Mouse (Mus musculus): Measurements from ENCODE around the gene Mtap. TPM values are rescaled to one million over a fixed set of nuclear protein-coding genes. Genes with fewer than 3 reads are reported as not detected.
A peak's percentile ranks its signal among the peaks of the same experiment; 100 is the strongest.

Gene Mtap
- polyA plus RNA-seq, 1 experiment from 2014 or later: 110 TPM

DNA sequence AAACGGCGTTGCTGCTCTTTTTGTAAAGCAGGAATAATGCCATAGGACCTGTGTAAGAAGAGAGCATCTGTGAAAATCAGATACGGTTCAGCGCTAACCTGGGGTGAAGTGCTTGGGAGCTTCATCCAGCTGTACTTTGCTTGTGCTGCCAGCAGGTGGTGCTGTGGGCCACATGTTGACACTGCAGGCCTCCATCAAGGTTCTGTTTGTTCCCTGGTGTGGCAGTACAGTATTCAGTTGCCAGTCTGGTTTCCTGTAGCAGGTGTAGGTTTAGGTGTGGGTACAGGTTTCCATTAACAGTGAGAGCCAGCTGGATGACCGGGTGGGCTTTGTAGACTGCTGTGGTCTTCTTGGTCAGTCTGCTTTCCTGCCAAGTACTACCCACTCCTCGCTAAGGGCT is 8.5 kb downstream of the Mtap start:
- peak; percentile 60 for ATAC-seq (replicated peaks; ENCODE audit: low FRiP score)
- H3K9me3 ChIP-seq (ENCODE audit: control insufficient read depth, low read length): no peaks in the 10 kb centered on the region
- no peak overlapping the region for H3K27ac ChIP-seq (ENCODE audit: low read depth, low read length)
- no peak overlapping the region for H3K4me2 ChIP-seq (ENCODE audit: low read depth, low read length, severe bottlenecking)
- no peaks in the 10 kb centered on the region; the same call in 1 of the 2 replicates for H3K36me3 ChIP-seq (ENCODE audit: control insufficient read depth, insufficient read depth, low read length)
- no peak overlapping the region for H3K9ac ChIP-seq (ENCODE audit: low read length)
- H3K4me3 ChIP-seq (ENCODE audit: low read depth, low read length): no peak overlapping the region
- 45% methylated on average over 6 of the region's 6 CpGs for WGBS
- peak; percentile 84 for DNase-seq (ENCODE audit: low spot score)
- H3K27me3 ChIP-seq (ENCODE audit: control insufficient read depth, insufficient read depth, low read length): no peaks in the 10 kb centered on the region
- H3K4me1 ChIP-seq (replicated peaks; ENCODE audit: control insufficient read depth, insufficient read depth, low read length): no peaks in the 10 kb centered on the region

DNA sequence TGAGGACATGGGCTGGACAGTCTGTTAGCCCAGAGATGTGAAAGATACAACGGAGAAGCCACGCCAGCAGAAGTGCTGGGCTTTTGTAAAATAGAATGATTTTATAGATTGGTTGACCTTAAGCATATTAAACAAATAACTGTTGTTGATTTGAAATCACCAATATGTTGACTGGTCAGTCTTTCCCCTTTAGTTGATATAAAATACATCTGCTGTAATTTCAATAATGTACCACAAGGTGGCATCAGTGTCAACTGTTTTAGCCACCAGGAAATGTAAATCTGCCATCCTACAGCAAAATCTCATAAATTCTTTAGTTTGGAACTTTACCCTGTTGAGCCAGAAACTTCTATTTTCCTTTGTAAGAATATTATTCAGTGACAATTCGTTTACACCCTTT is 9.4 kb downstream of the Mtap start:
- no peak for DNase-seq (ENCODE audit: low spot score)

DNA sequence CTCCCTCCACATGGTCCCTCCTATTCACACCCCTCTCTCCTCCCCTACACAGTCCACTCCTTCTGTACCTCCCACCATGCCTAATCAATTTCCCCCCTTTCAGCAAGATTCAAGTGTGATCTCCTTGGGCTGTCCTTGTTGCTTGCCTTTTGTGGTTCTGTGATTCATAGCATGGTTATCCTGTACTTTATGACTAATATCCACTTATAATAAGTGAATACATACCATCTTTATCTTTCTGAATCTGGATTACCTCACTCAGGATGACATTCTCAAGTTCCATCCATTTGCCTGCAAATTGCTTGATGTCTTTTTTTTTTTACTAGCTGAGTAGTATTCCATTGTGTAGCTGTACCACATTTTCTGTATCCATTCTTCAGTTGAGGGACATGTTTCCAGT is 12.3 kb downstream of the Mtap start:
- Histone ChIP-seq H3K27me3 (ENCODE audit: control insufficient read depth, insufficient read depth, low read length) (no peaks in the 10 kb centered on the region), H3K4me3 (ENCODE audit: low read depth, low read length) (no peak overlapping the region), H3K9ac (ENCODE audit: low read length) (no peak overlapping the region), H3K9me3 (ENCODE audit: control insufficient read depth, low read length) (no peaks in the 10 kb centered on the region), H3K4me2 (ENCODE audit: low read depth, low read length, severe bottlenecking) (no peak overlapping the region), H3K27ac (ENCODE audit: low read depth, low read length) (no peak overlapping the region), H3K36me3 (ENCODE audit: control insufficient read depth, insufficient read depth, low read length) (peaks cover 2% of the 10 kb centered on the region; the same call in 1 of the 2 replicates), H3K4me1 (replicated peaks; ENCODE audit: control insufficient read depth, insufficient read depth, low read length) (no peaks in the 10 kb centered on the region)
- DNase-seq (ENCODE audit: low spot score) (no peak), ATAC-seq (replicated peaks; ENCODE audit: low FRiP score) (no peak)

More for the DNA sequence above, 9.4 kb downstream of the Mtap start:
- Histone ChIP-seq H3K27me3 (ENCODE audit: control insufficient read depth, insufficient read depth, low read length) (no peaks in the 10 kb centered on the region), H3K36me3 (ENCODE audit: control insufficient read depth, insufficient read depth, low read length) (no peaks in the 10 kb centered on the region; the same call in 1 of the 2 replicates), H3K9me3 (ENCODE audit: control insufficient read depth, low read length) (no peaks in the 10 kb centered on the region), H3K9ac (ENCODE audit: low read length) (no peak overlapping the region), H3K27ac (ENCODE audit: low read depth, low read length) (no peak overlapping the region), H3K4me1 (replicated peaks; ENCODE audit: control insufficient read depth, insufficient read depth, low read length) (no peaks in the 10 kb centered on the region), H3K4me2 (ENCODE audit: low read depth, low read length, severe bottlenecking) (no peak overlapping the region), H3K4me3 (ENCODE audit: low read depth, low read length) (no peak overlapping the region)
- WGBS: 48% methylated on average over 3 of the region's 3 CpGs
- no peak for ATAC-seq (replicated peaks; ENCODE audit: low FRiP score)

DNA sequence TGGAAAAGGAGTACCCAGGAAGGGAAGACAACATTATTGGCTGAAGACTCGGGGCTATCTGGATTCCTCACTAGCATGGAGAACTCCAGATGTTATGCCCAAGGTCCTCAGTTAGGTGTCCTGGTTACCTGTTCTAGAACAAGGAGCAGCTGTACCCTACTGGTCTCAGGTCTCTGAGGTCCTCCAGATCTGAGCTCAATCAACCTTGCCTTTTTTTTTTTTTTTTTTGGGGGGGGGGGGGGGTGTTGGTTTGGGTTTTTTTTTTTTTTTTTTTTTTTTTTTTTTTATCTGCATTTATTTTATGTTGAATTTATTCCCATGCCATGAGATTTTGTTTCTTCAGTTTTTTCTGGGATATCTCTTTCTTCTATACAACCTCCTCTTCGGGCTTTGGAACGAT is 24.5 kb downstream of the Mtap start:
- H3K36me3 ChIP-seq (ENCODE audit: control insufficient read depth, insufficient read depth, low read length): peaks cover 3% of the 10 kb centered on the region; the same call in 1 of the 2 replicates
- H3K4me2 ChIP-seq (ENCODE audit: low read depth, low read length, severe bottlenecking): no peak overlapping the region
- no peak overlapping the region for H3K27ac ChIP-seq (ENCODE audit: low read depth, low read length)
- H3K4me3 ChIP-seq (ENCODE audit: low read depth, low read length): no peak overlapping the region
- H3K9me3 ChIP-seq (ENCODE audit: control insufficient read depth, low read length): no peaks in the 10 kb centered on the region
- ATAC-seq (replicated peaks; ENCODE audit: low FRiP score): no peak
- DNase-seq (ENCODE audit: low spot score): no peak
- no peaks in the 10 kb centered on the region for H3K27me3 ChIP-seq (ENCODE audit: control insufficient read depth, insufficient read depth, low read length)
- no peak overlapping the region for H3K9ac ChIP-seq (ENCODE audit: low read length)
- H3K4me1 ChIP-seq (replicated peaks; ENCODE audit: control insufficient read depth, insufficient read depth, low read length): no peaks in the 10 kb centered on the region
- WGBS: 92% methylated on average over 3 of the region's 3 CpGs

DNA sequence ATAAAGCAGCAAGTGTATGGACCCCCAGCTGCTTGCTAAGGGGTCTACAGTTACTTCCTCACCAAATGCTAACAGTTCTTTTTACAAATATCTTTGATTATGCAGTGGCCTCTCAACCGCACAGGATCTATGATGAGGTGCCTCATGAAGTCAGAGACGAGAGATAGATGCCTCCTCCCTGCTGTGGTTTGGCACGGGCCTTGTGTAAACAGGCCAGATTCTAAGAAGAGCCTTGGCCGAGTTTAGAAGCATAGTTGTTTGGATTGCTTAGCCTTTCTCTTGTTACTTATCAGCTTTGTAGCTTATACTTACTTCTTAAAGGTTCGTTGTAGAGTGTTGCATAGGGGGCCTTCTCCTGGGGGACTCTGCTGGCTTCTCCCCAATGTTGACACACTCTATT is 25.6 kb downstream of the Mtap start:
- H3K27me3 ChIP-seq (ENCODE audit: control insufficient read depth, insufficient read depth, low read length): no peaks in the 10 kb centered on the region
- H3K4me2 ChIP-seq (ENCODE audit: low read depth, low read length, severe bottlenecking): no peak overlapping the region
- H3K27ac ChIP-seq (ENCODE audit: low read depth, low read length): no peak overlapping the region
- H3K4me1 ChIP-seq (replicated peaks; ENCODE audit: control insufficient read depth, insufficient read depth, low read length): no peaks in the 10 kb centered on the region
- H3K36me3 ChIP-seq (ENCODE audit: control insufficient read depth, insufficient read depth, low read length): peaks cover 8% of the 10 kb centered on the region; the same call in 1 of the 2 replicates
- H3K4me3 ChIP-seq (ENCODE audit: low read depth, low read length): no peak overlapping the region
- H3K9ac ChIP-seq (ENCODE audit: low read length): no peak overlapping the region
- H3K9me3 ChIP-seq (ENCODE audit: control insufficient read depth, low read length): no peaks in the 10 kb centered on the region
- WGBS: 91% methylated on average over 5 of the region's 5 CpGs
- DNase-seq (ENCODE audit: low spot score) (no peak), ATAC-seq (replicated peaks; ENCODE audit: low FRiP score) (no peak)

DNA sequence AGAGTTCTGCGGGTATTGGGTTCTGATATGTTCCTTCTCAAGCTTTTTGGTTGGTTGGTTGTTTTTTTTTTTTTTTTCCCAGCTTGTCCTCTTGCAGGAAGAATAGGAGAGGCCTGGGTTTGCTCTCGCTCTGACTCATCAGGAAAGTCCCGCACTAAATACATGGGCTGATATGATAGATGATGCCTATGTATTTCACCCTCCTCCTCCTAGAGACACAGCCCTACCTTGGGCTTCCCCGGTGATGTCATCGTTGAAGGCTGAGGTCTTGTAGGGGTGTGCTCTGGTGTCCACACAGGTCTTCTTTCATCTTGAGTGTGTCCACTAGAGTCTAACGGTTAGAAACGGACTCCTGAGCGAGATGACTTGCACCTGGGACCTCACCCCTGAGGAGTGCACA is 26.7 kb downstream of the Mtap start:
- ATAC-seq (replicated peaks; ENCODE audit: low FRiP score) (no peak), DNase-seq (ENCODE audit: low spot score) (no peak)
- 93% methylated on average over 8 of the region's 8 CpGs for whole genome bisulfite sequencing
- Histone ChIP-seq H3K9me3 (ENCODE audit: control insufficient read depth, low read length) (no peaks in the 10 kb centered on the region), H3K9ac (ENCODE audit: low read length) (no peak overlapping the region), H3K27me3 (ENCODE audit: control insufficient read depth, insufficient read depth, low read length) (no peaks in the 10 kb centered on the region), H3K4me2 (ENCODE audit: low read depth, low read length, severe bottlenecking) (no peak overlapping the region), H3K4me1 (replicated peaks; ENCODE audit: control insufficient read depth, insufficient read depth, low read length) (no peaks in the 10 kb centered on the region), H3K36me3 (ENCODE audit: control insufficient read depth, insufficient read depth, low read length) (peaks cover 5% of the 10 kb centered on the region; the same call in 1 of the 2 replicates), H3K4me3 (ENCODE audit: low read depth, low read length) (no peak overlapping the region), H3K27ac (ENCODE audit: low read depth, low read length) (no peak overlapping the region)

DNA sequence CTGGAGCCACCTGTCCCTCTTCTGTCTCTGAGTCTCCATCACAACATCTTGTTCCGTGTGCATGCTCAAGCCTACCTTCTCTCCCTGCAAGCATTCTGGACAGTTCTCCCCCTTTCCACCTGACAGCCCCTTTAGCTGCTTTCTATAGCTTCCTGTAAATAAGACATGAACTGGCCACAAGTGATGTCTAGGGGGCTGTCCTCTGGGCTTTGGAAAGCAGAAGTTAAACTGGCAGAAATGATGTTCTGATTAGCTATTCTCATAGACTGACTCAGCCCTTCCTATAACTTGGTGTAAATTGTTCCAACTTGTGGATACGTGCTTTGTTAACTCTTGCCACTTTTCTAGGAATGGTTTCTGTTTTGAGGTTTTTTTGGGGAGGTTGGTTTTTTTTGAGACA is 27.8 kb downstream of the Mtap start:
- no peak for DNase-seq (ENCODE audit: low spot score)
- Histone ChIP-seq H3K9me3 (ENCODE audit: control insufficient read depth, low read length) (no peaks in the 10 kb centered on the region), H3K4me3 (ENCODE audit: low read depth, low read length) (no peak overlapping the region), H3K36me3 (ENCODE audit: control insufficient read depth, insufficient read depth, low read length) (peaks cover 5% of the 10 kb centered on the region; the same call in 1 of the 2 replicates), H3K27me3 (ENCODE audit: control insufficient read depth, insufficient read depth, low read length) (no peaks in the 10 kb centered on the region), H3K4me2 (ENCODE audit: low read depth, low read length, severe bottlenecking) (no peak overlapping the region), H3K4me1 (replicated peaks; ENCODE audit: control insufficient read depth, insufficient read depth, low read length) (no peaks in the 10 kb centered on the region), H3K9ac (ENCODE audit: low read length) (no peak overlapping the region), H3K27ac (ENCODE audit: low read depth, low read length) (no peak overlapping the region)
- ATAC-seq (replicated peaks; ENCODE audit: low FRiP score): no peak
- 92% methylated on average over 2 of the region's 2 CpGs for WGBS

DNA sequence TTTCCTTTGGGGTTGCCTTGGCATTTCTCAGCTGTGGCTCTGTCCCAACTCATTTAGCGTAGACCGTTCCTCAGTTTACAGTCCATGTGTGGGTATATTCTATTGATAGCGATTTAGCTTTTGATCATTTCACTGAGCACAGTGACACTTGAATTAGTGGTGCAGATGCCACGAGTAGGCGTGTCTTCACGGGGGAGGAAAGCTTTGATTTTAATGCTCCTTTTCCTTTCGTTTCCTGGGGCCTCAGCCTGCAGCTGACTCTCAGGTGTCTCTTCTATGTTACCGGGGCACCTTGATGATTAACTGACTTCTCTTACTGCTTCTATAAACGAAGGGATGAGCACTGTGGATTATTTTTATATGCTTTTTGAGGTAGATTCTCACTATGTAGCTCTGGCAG is 32.0 kb downstream of the Mtap start:
- Histone ChIP-seq H3K4me3 (ENCODE audit: low read depth, low read length) (no peak overlapping the region), H3K27me3 (ENCODE audit: control insufficient read depth, insufficient read depth, low read length) (no peaks in the 10 kb centered on the region), H3K27ac (ENCODE audit: low read depth, low read length) (no peak overlapping the region), H3K9ac (ENCODE audit: low read length) (no peak overlapping the region), H3K4me1 (replicated peaks; ENCODE audit: control insufficient read depth, insufficient read depth, low read length) (no peaks in the 10 kb centered on the region), H3K9me3 (ENCODE audit: control insufficient read depth, low read length) (no peaks in the 10 kb centered on the region), H3K4me2 (ENCODE audit: low read depth, low read length, severe bottlenecking) (no peak overlapping the region), H3K36me3 (ENCODE audit: control insufficient read depth, insufficient read depth, low read length) (peaks cover 22% of the 10 kb centered on the region; the same call in 1 of the 2 replicates)
- DNase-seq (ENCODE audit: low spot score) (no peak), ATAC-seq (replicated peaks; ENCODE audit: low FRiP score) (no peak)
- WGBS: 94% methylated on average over 9 of the region's 9 CpGs

DNA sequence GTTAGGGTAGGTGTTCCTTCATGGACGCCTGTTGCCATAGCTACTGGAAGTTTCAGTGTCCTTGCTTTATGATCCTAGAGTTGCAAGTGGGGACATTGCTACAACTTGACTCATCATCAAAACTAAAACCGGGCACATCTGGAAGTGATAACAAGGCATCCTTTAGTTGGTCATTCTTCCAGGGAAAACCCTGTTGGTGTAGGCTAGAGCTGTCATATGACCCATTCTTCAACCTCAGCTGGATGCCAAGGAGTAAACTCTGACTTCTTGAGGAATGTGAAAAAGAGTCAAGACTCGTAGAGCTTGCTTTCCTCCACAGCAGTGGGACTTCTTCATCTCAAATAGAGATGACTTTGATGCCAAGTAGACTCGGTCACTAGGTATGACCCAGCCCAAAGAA is 32.8 kb downstream of the Mtap start:
- no peak overlapping the region for H3K27ac ChIP-seq (ENCODE audit: low read depth, low read length)
- no peak for ATAC-seq (replicated peaks; ENCODE audit: low FRiP score)
- DNase-seq (ENCODE audit: low spot score): no peak
- no peak overlapping the region for H3K4me2 ChIP-seq (ENCODE audit: low read depth, low read length, severe bottlenecking)
- H3K4me1 ChIP-seq (replicated peaks; ENCODE audit: control insufficient read depth, insufficient read depth, low read length): no peaks in the 10 kb centered on the region
- H3K9me3 ChIP-seq (ENCODE audit: control insufficient read depth, low read length): no peaks in the 10 kb centered on the region
- WGBS: 85% methylated on average over 4 of the region's 4 CpGs
- H3K9ac ChIP-seq (ENCODE audit: low read length): no peak overlapping the region
- H3K27me3 ChIP-seq (ENCODE audit: control insufficient read depth, insufficient read depth, low read length): no peaks in the 10 kb centered on the region
- no peak overlapping the region for H3K4me3 ChIP-seq (ENCODE audit: low read depth, low read length)
- H3K36me3 ChIP-seq (ENCODE audit: control insufficient read depth, insufficient read depth, low read length): peaks cover 28% of the 10 kb centered on the region

Data from forebrain, embryonic 11.5 days (tissue).